Mouse (Mus musculus) ES-E14 (cell line): ENCODE measurements around the gene Jam3.

Experiments
- HCFC1 ChIP-seq: IDR thresholded peaks from 2 replicates; pipeline ENCODE4 v1.6.1; 2012; ENCODE audit warnings: low read length, inconsistent platforms, borderline replicate concordance; ENCODE audit not compliant: insufficient read depth
- MAFK ChIP-seq: IDR thresholded peaks from 2 replicates; pipeline ENCODE4 v1.6.1; 2014; ENCODE audit warnings: mild to moderate bottlenecking, low read depth, low read length, inconsistent platforms; ENCODE audit not compliant: insufficient read depth
- ZC3H11A ChIP-seq: IDR thresholded peaks from 2 replicates; pipeline ENCODE4 v1.6.1; 2012; ENCODE audit warnings: low read depth, mild to moderate bottlenecking, inconsistent platforms, low read length, borderline replicate concordance

- TF ChIP-seq ZC3H11A (no peak), MAFK (no peak), HCFC1 (no peak)
Observed at GRCm38 (mm10) chr9:27146826-27147225, 8.4 kb downstream of the Jam3 start.
